Mouse (Mus musculus) bone marrow macrophage, adult 2 months (primary cell): Measurements from ENCODE around the gene Bdkrb1.

ENCODE experiments used
- CTCF ChIP-seq: IDR thresholded peaks from 2 replicates; pipeline ENCODE4 v1.5.1; 2012; ENCODE audit warnings: low read depth, mild to moderate bottlenecking, low read length, moderate library complexity
- POLR2A ChIP-seq: IDR thresholded peaks from 2 replicates; pipeline ENCODE4 v1.6.1; 2012; ENCODE audit warnings: mild to moderate bottlenecking, low read depth, low read length, borderline replicate concordance

DNA sequence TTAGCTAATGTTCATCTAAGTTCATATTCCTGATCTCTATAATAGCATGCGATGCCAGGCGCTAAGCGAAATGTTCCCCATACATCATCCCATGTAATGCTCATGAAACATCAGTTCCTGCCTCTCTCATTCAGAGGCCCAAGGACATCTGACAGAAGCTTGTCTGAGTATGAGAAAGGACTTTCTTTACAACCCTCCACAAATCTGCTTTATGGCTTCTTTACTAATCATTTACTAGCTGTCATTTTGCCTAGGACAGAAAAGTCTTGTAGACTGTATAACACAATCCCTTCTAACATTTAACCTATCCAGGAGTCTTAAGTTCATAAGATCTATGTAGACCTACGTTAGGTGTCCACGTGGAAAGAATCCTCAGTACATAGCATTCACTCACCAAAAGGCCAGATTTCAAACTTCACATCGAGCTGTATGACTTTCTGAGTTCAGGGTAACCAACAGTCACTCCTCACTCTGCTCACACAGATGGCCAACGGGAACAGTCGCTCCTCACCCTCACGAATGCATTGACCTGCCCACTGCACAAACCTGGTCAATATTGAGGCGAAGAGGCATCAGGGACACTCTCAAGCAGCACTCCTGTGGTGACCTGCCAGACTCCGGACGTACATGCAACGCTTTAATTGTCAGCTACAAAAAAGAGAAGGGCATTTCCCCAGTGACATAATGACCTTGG is 31.6 kb downstream of the Bdkrb1 start:
- TF ChIP-seq CTCF (no peak), POLR2A (no peak)
